Mouse (Mus musculus) cerebellum, adult (tissue): ENCODE data around the gene Mcm2.
A peak's percentile ranks its signal among the peaks of the same experiment; 100 is the strongest.

Experiments
- ATAC-seq: cut with Nextera tagmentation; 2 replicates; pipeline ENCODE4 v1.9.2; 2017; ENCODE audit warnings: mild to moderate bottlenecking, moderate library complexity, mixed read lengths; ENCODE audit not compliant: insufficient number of reproducible peaks, low FRiP score, low TSS enrichment

Mcm2 gene

DNA sequence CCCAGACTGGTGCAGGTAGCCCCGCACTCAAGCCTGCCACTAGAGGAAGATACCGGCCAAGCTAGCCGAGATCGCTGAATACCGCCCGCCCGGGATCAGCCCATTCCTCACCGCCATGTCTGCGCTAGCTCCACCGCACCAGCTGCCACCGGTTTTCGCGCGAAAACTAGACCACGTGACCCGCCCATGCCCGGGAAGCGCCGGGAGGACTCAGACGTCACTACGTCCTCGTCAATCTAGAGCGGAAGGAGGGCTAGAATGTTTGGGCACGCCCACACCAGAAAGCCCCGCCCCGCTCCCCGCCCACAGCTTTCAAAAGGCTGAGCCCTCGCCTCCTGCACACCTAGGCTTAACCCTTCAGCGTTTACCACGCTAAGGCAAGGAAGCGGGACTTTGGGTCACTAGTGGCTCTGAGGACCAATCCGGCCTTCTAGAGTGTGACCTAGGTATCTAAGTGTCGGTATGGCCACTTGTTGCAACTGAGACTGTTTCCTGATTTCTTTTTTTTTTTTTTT lies at the start of gene Mcm2:
Gene Mcm2 (minus strand): TSS at position 247 of the 515 bp plus-strand sequence.
- peak; percentile 59 for ATAC-seq

DNA sequence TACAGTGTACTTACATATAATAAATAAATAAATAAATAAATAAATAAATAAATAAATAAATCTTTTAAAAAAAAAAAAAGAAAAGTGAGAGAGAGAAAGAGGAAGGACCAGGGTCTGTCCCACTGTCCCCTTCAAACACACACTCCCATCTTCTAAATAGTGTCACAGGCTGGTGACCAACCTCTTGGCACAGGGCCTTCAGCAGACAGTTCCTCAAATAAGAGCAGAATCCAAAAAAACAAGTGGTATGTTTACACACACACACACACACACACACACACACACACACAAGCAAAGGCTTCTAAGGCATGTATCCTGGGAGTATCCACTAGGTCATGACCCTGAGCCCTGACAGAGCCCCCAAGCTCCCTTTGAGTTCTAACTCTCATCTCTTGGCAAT lies 49.2 kb upstream of the Mcm2 start:
- ATAC-seq, result no peak

DNA sequence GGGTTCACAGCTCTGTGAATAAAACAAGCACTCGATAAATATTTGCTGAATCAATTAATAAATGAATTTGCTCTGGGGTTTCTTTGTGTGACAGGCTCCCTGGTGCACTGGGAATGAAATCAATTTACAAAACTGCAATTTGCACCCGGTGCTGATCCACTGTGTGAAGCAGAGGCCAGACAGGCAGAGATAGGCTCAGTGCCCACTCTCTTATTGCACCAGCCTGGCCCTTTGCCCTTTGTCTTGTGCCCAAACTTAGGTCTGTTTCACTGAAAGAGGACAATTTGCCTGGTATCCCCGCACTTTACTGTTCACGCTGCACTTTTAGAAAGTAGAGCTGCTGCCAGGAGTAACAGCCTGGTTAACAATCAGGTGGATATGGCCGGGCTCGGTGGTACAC lies 47.9 kb upstream of the Mcm2 start:
- ATAC-seq, result no peak

DNA sequence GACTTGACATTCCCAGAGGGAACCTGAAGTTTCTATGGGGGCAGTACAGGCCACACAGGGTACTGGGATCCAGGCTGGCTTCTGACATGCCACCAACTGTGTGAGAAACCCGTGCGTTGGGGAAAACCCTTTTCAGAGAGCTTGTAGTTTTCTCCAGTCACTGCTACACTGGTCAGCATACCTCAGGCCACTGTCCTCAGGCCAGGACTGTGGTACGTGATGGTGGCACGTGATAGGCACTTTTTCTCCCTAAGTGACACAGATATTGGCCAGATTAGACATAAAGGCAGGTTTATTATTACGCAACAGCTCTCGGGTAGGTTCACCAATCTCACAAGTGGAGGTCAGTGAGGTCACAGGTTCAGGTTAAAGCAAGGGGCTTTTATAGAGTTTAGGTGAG lies 45.1 kb upstream of the Mcm2 start:
- ATAC-seq, result no peak

- no peak for ATAC-seq
Observed at GRCm38 (mm10) chr6:88942595-88942994, 44.0 kb upstream of the Mcm2 start.

- ATAC-seq, result no peak
Observed at GRCm38 (mm10) chr6:88941628-88942027, 43.0 kb upstream of the Mcm2 start.

DNA sequence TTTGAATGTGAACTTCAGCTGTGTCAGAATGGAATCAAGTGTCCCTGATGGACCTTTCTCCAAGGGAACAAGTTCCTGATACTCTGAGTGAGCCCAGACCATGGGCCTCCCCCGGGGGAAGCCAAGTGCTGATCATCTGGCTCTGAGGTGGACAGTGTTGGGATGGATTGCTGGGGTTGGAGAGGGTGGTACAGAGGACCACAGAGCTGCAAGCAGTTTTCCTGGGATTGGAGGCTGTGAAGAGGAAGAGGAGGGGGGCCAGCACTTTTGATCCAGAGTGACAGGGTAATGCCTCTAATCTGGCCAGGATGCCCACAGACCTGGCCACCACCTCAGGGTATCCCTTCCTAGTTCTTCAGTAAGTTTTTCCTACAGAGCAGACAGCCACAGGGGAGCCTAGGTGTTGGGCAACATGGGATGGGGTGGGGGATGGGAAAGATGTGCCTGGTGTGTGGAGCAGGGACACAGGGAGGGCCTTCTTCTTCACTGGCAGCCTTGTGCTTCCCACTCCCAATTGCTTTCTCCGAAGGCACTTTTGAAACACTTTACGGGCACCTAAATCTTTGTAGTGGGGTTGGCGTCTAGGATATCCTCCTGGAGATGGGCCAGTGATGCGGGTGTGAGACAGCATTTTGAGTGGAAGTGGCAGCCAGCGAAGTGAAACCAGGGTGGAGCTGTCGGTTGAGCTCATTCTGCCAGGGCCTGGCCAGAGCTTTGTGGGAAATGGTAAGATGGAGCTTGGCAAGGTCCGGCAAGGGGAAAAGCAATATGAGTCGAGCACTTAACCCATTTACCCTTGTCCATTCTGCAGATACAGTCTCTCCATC lies 41.7 kb upstream of the Mcm2 start:
- ATAC-seq, result no peak

DNA sequence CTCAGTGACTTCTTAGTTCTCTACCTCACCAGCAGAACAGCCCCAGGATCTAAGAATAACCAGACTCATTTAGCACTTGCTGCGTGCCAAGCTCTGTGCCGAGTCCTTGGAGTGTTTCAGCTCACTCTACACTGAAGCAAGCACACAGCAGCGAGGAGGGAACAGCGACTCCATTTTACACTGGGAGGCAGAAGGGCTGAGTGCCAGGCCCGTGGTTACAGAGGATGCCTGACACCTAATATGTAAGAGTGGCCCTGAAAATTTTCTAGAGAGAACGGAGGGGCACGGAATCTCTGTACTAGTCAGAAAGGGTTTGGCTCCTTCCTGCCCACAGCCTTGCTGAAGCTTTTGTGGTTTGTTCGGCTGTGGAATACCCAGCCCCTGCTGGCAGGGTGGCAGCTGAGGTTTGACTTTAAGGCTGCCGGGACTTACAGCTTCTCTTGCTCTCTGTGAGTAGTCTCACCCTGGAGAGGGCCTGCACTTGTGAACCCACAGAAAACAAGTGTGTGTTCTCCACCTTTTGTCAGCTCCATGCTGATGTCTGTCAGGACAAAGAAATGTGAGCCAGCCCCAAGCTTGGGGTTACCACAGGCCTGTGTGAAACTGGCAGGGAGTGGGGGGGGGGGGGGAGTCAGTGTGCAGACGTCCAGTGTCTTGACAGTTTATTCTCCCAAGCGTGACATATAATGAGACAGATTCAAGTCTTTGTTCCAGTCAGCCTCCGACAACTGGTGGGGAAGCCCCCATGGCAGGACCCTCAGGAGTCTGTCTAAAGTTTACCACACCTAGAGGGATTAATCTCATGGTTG lies 40.9 kb upstream of the Mcm2 start:
- no peak for ATAC-seq

GRCm38 (mm10) chr6:88938664-88939055 lies 40.1 kb upstream of the Mcm2 start:
- no peak for ATAC-seq

- ATAC-seq, result no peak
Observed at GRCm38 (mm10) chr6:88937971-88938663, 39.5 kb upstream of the Mcm2 start.

DNA sequence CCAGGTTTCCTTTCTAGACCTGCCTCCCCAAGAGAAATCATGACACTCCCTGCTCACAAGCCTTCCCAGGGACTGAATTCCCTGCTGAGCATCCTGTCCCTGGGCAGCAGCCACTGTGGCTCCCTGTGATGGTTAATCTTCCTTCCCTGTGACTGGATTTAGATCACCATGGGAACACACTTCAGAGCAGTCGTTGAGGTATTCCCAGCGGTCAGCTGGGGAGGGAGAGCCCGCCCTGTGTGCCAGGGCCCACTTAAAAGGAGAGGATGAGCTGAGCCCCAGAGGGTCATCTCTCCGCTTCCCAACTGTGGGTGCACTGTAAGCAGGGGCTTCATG lies 38.6 kb upstream of the Mcm2 start:
- no peak for ATAC-seq

DNA sequence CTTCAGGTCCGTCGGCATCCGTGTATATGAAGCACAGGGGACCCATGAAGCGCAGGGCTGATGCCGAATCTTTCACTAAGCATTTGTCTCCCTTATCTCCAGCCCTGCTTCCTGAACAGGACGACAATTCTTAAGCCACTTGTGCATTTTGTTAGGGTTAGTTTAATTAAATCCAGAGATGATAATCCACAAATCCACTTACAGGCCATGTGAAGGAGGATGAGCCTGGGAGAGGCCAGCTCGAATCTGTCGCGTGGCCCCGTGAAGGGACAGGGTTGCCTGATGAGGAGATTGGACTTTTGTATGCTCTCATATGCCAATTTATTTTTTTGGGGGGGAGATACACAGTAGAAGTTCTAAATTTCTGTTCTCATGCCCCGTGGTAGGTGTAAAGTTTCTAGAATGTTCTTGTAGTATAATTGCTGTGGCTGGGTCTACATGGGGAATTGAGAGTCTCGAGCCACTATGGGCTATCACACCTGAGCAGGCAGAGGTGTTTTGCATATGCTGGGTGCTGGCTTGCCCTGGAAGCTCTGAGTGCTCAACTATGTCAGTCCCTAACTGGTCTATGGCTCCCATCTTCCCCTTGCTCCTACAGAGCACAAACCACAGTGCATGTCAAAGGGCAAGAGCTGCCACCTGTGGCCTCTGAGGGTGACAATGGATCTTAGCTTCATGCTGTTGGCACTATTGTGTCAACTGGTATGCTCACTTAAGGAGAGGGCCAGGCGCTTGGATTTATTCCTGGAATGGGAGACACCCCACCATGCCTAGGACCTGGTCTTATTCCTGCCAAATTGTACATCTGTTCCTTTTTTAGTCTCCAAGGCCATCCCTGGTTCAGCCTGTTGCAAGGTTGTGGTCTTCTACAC lies 38.0 kb upstream of the Mcm2 start:
- no peak for ATAC-seq

DNA sequence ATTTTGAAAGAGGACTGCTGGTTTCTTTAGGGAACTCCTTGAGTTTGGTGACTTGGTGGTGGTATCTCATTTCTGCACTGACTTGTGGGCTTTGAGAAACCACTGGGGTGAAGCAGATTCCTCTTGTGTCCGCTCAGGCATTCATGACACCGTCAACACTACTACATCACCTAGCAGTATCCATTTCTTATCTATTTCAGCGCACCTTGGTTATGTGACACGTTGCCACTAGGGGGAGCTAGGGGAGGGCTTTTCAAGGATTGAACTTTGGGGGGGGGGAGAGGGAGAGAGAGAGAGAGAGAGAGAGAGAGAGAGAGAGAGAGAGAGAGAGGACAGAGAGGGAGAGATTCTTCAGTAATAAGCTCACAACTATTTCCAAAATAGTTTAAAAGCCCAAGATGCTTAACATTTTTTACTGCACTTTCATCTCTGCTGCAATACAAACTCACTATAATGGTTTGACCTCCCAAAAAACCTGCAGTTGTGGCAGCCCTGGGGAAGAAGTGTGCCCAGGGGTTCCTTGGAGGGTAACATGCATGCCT lies 37.2 kb upstream of the Mcm2 start:
- ATAC-seq, result no peak

- no peak for ATAC-seq
Observed at GRCm38 (mm10) chr6:88934816-88935215, 36.2 kb upstream of the Mcm2 start.

DNA sequence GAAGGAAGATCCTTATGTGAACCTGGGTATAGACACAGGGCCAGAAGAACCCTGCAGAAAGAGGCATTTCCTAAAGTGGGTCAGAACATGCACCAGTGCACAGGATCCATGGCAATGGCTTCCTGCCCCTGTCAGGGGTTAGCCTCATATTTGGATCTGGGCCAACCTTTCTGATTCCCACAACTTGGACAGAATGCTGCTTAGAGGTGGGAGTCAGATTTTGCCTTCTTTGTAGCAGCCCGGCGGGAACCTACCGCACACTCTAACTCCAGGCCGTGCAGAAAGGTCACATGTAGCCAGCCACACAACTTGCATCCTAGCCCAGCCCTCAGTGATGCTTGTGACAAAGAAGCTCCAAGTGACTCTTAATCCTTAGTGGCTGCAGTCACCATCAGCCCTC lies 35.6 kb upstream of the Mcm2 start:
- no peak for ATAC-seq

- ATAC-seq, result no peak
Observed at GRCm38 (mm10) chr6:88931449-88931848, 32.9 kb upstream of the Mcm2 start.

- ATAC-seq, result no peak
Observed at GRCm38 (mm10) chr6:88930049-88930448, 31.5 kb upstream of the Mcm2 start.

DNA sequence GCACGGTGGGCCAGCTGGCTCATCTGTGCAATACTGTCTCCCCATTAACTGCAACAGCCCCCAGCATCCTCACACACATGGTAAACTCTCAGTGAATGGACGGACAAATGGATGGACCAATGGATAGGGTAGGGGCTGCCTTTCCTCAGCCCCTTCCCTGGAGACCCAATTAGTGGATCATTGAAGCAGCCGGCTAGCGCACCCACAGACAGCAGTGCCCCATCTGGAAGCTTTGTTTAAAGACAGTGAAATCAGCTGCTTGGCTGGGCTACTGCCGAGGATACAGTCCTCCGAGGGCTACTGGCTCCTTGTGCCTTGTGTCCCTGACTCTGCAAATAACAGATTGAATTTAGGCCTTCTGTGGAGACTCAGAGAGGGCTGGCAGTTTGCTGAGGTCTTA lies 30.9 kb upstream of the Mcm2 start:
- no peak for ATAC-seq

DNA sequence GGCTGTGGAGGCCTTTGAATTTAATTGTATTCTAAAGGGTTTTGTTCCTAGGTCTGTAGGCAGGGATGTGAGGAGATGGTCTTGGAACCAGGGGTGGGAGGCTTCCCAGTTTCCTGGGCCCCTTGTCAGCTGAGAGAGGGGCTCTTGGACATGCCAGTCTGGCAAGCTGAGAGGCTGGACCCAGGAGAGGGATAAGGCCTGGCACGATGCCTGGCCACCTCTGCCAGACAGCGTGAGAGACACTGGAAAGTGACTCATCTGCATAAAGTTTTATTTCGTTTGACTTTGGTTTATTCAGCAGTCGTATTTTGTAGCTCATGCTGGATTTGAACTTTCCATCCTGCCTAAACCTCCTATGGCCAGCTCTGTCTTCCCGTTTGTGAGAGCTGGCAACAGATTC lies 30.0 kb upstream of the Mcm2 start:
- ATAC-seq, result no peak

GRCm38 (mm10) chr6:88928026-88928425 lies 29.4 kb upstream of the Mcm2 start:
- ATAC-seq, result no peak; the same call in 1 of the 2 replicates
